ENCODE assay signal across 33 mouse cellular contexts in genomic region chr1:176065281-176065680, GRCm38 (mm10).
"Had no signal": no experiment of that assay in that cellular context is flagged by ENCODE, and none has a peak within 500 bp of the region (broad histone marks: within the 10 kb centered on the region; RNA-seq: fewer than 3 reads in every experiment).

No protein-coding gene starts in this region.

- H3K4me1 ChIP-seq: limb, embryonic 10.5 days; limb, embryonic 12.5 days; limb, embryonic 13.5 days; limb, embryonic 15.5 days; liver, embryonic 12.5 days; liver, embryonic 13.5 days; liver, embryonic 15.5 days; lung, embryonic 15.5 days; midbrain, embryonic 10.5 days; midbrain, embryonic 12.5 days; midbrain, embryonic 13.5 days; midbrain, embryonic 15.5 days; neural tube, embryonic 12.5 days; neural tube, embryonic 13.5 days had no signal

- H3K9ac ChIP-seq: limb, embryonic 12.5 days; limb, embryonic 13.5 days; limb, embryonic 15.5 days; liver, embryonic 12.5 days; liver, embryonic 13.5 days; liver, embryonic 14.5 days; liver, embryonic 15.5 days; liver, postnatal 0 days; lung, embryonic 14.5 days; lung, embryonic 15.5 days; midbrain, embryonic 12.5 days; midbrain, embryonic 13.5 days; midbrain, embryonic 15.5 days; neural tube, embryonic 12.5 days; neural tube, embryonic 13.5 days had no signal

- H3K9me3 ChIP-seq: limb, embryonic 10.5 days; limb, embryonic 12.5 days; limb, embryonic 13.5 days; limb, embryonic 15.5 days; liver, embryonic 12.5 days; liver, embryonic 13.5 days; liver, embryonic 15.5 days; lung, embryonic 15.5 days; midbrain, embryonic 10.5 days; midbrain, embryonic 12.5 days; midbrain, embryonic 15.5 days; neural tube, embryonic 12.5 days had no signal

- H3K4me2 ChIP-seq: limb, embryonic 12.5 days; limb, embryonic 13.5 days; limb, embryonic 15.5 days; liver, embryonic 11.5 days; liver, embryonic 12.5 days; liver, embryonic 13.5 days; liver, embryonic 15.5 days; lung, embryonic 14.5 days; lung, embryonic 15.5 days; midbrain, embryonic 11.5 days; midbrain, embryonic 12.5 days; midbrain, embryonic 13.5 days; midbrain, embryonic 15.5 days; neural tube, embryonic 12.5 days; neural tube, embryonic 13.5 days had no signal

- H3K4me3 ChIP-seq: limb, embryonic 10.5 days; limb, embryonic 12.5 days; limb, embryonic 13.5 days; limb, embryonic 15.5 days; liver, embryonic 12.5 days; liver, embryonic 13.5 days; liver, embryonic 15.5 days; lung, embryonic 15.5 days; megakaryocyte, embryonic 14.5 days; midbrain, embryonic 10.5 days; midbrain, embryonic 12.5 days; midbrain, embryonic 13.5 days; midbrain, embryonic 15.5 days; myocyte; neural tube, embryonic 12.5 days; neural tube, embryonic 13.5 days had no signal

- DNase-seq: left cerebral cortex, postnatal 4 days; liver; liver, embryonic 13.5 days; liver, postnatal 0 days; lung, adult 18-20 months; lung, adult 2 months; lung, embryonic 14.5 days; lung, postnatal 10 days; lung, postnatal 14 days; lung, postnatal 36 days; lung, postnatal 4 days; midbrain, embryonic 14.5 days had no signal

- ATAC-seq: liver, embryonic 12.5 days; liver, postnatal 0 days; lung, postnatal 0 days; midbrain, embryonic 13.5 days; midbrain, embryonic 15.5 days; midbrain, embryonic 16.5 days had no signal

- H3K36me3 ChIP-seq: limb, embryonic 10.5 days; limb, embryonic 12.5 days; limb, embryonic 13.5 days; limb, embryonic 15.5 days; liver, embryonic 12.5 days; liver, embryonic 13.5 days; liver, embryonic 15.5 days; lung, embryonic 15.5 days; midbrain, embryonic 10.5 days; midbrain, embryonic 12.5 days; midbrain, embryonic 15.5 days; neural tube, embryonic 12.5 days; neural tube, embryonic 13.5 days had no signal

- H3K27me3 ChIP-seq: limb, embryonic 12.5 days; limb, embryonic 13.5 days; limb, embryonic 15.5 days; liver, embryonic 12.5 days; liver, embryonic 13.5 days; liver, embryonic 15.5 days; lung, embryonic 15.5 days; megakaryocyte, embryonic 14.5 days; midbrain, embryonic 12.5 days; midbrain, embryonic 13.5 days; midbrain, embryonic 15.5 days; neural tube, embryonic 12.5 days; neural tube, embryonic 13.5 days had no signal

- H3K27ac ChIP-seq: limb, embryonic 10.5 days; limb, embryonic 12.5 days; limb, embryonic 13.5 days; limb, embryonic 15.5 days; liver, embryonic 12.5 days; liver, embryonic 13.5 days; liver, embryonic 14.5 days; liver, embryonic 15.5 days; lung, embryonic 15.5 days; macrophage; midbrain, embryonic 10.5 days; midbrain, embryonic 12.5 days; midbrain, embryonic 13.5 days; midbrain, embryonic 15.5 days; neural tube, embryonic 12.5 days; neural tube, embryonic 13.5 days had no signal
